ENCODE assay signal across 29 mouse cellular contexts in the genomic region with DNA sequence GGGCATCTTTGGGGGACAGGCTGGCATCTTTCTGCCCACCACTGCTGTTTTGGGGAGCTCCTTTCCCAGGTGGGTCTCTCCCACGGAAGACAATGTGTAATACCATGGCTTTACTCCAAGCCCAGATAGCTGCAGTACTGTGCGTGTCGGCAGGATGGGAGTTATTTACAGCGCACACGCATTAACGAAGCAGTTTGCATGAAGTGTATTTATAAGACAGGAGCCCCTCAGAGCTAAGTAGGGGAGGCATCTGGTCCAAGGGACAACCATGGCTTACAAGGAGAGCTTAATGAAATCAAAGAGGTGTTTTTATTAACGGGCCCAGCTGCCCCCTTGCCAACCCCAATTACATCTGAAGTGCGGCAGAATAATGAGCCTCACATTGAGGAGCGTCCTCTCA.
DNase-seq lines count a peak whose midpoint lies in the region; ATAC-seq and TF ChIP-seq lines count a peak whose summit lies in the region.
"Had no signal": no experiment of that assay in that cellular context is flagged by ENCODE, and none has a peak within 500 bp of the region (broad histone marks: within the 10 kb centered on the region; RNA-seq: fewer than 3 reads in every experiment).

No protein-coding gene starts in this region.

- no peaks in the 10 kb centered on the region for H3K27me3 ChIP-seq in forebrain, embryonic 11.5 days (ENCODE audit: control insufficient read depth, insufficient read depth, low read length)
- no peaks in the 10 kb centered on the region for H3K27me3 ChIP-seq in forebrain, embryonic 15.5 days
- no peaks in the 10 kb centered on the region for H3K27me3 ChIP-seq in midbrain, embryonic 14.5 days (ENCODE audit: control insufficient read depth, insufficient read depth, low read length)
- no peaks in the 10 kb centered on the region for H3K27me3 ChIP-seq in midbrain, embryonic 10.5 days (ENCODE audit: low read depth, poor library complexity, severe bottlenecking)
- no peaks in the 10 kb centered on the region for H3K27me3 ChIP-seq in forebrain, embryonic 16.5 days (replicated peaks; ENCODE audit: control insufficient read depth, insufficient read depth, low read length)
- H3K27me3 ChIP-seq: hindbrain, embryonic 15.5 days; lung, embryonic 15.5 days; Patski; stomach, embryonic 15.5 days had no signal

- H3K4me1 ChIP-seq in forebrain, embryonic 11.5 days (replicated peaks; ENCODE audit: control insufficient read depth, insufficient read depth, low read length), result 0 out of 2 replicates have a peak, but pooled peaks cover 2% of the 10 kb centered on the region
- peaks cover 7% of the 10 kb centered on the region for H3K4me1 ChIP-seq in forebrain, embryonic 15.5 days
- no peaks in the 10 kb centered on the region for H3K4me1 ChIP-seq in midbrain, embryonic 14.5 days (ENCODE audit: control insufficient read depth, insufficient read depth, low read length)
- no peaks in the 10 kb centered on the region for H3K4me1 ChIP-seq in midbrain, embryonic 10.5 days
- peaks cover 5% of the 10 kb centered on the region; the same call in 1 of the 2 replicates for H3K4me1 ChIP-seq in forebrain, embryonic 16.5 days (replicated peaks; ENCODE audit: control insufficient read depth, insufficient read depth, low read length)

- peak overlapping the region; percentile 46 for H3K27ac ChIP-seq in forebrain, embryonic 11.5 days (ENCODE audit: low read depth, low read length)
- H3K27ac ChIP-seq in forebrain, embryonic 15.5 days (replicated peaks), result no peak overlapping the region
- H3K27ac ChIP-seq in midbrain, embryonic 14.5 days (replicated peaks; ENCODE audit: low read depth, low read length), result no peak overlapping the region
- H3K27ac ChIP-seq in midbrain, embryonic 10.5 days (replicated peaks), result no peak overlapping the region
- H3K27ac ChIP-seq in forebrain, embryonic 16.5 days (ENCODE audit: low read length), result no peak overlapping the region
- H3K27ac ChIP-seq: hindbrain, embryonic 15.5 days; layer of hippocampus, adult 2 months; left cerebral cortex, adult 2 months; limb, embryonic 13.5 days; lung, embryonic 15.5 days; stomach, embryonic 15.5 days had no signal

- no peaks in the 10 kb centered on the region for H3K36me3 ChIP-seq in forebrain, embryonic 11.5 days (ENCODE audit: control insufficient read depth, insufficient read depth, low read length)
- H3K36me3 ChIP-seq in forebrain, embryonic 15.5 days, result no peaks in the 10 kb centered on the region
- no peaks in the 10 kb centered on the region for H3K36me3 ChIP-seq in midbrain, embryonic 14.5 days (ENCODE audit: control insufficient read depth, insufficient read depth, low read length)
- no peaks in the 10 kb centered on the region for H3K36me3 ChIP-seq in midbrain, embryonic 10.5 days
- no peaks in the 10 kb centered on the region for H3K36me3 ChIP-seq in forebrain, embryonic 16.5 days (ENCODE audit: control insufficient read depth, insufficient read depth)
- H3K36me3 ChIP-seq: G1E; hindbrain, embryonic 15.5 days; limb, embryonic 13.5 days; lung, embryonic 15.5 days; stomach, embryonic 15.5 days had no signal

- ATAC-seq in forebrain, embryonic 11.5 days (replicated peaks; ENCODE audit: low FRiP score), result no peak
- ATAC-seq in forebrain, embryonic 15.5 days (replicated peaks), result no peak
- no peak; the same call in 1 of the 2 replicates for ATAC-seq in midbrain, embryonic 14.5 days (ENCODE audit: low FRiP score, low TSS enrichment)
- ATAC-seq in forebrain, embryonic 16.5 days, result 0 out of 2 replicates have a peak, but pooled peaks have one; percentile 10
- ATAC-seq: Patski had no signal

- no peak overlapping the region for H3K4me2 ChIP-seq in forebrain, embryonic 11.5 days (ENCODE audit: low read depth, low read length, severe bottlenecking)
- H3K4me2 ChIP-seq in forebrain, embryonic 15.5 days (replicated peaks), result no peak overlapping the region
- H3K4me2 ChIP-seq in midbrain, embryonic 14.5 days (ENCODE audit: low read length), result no peak overlapping the region
- no peak overlapping the region for H3K4me2 ChIP-seq in forebrain, embryonic 16.5 days (ENCODE audit: low read length)
- H3K4me2 ChIP-seq: heart, embryonic 11.5 days; hindbrain, embryonic 15.5 days; limb, embryonic 13.5 days; liver, embryonic 11.5 days; lung, embryonic 15.5 days; stomach, embryonic 15.5 days had no signal

- 61% methylated on average over 9 of the region's 9 CpGs for WGBS in forebrain, embryonic 11.5 days
- 20% methylated on average over 9 of the region's 9 CpGs for WGBS in forebrain, embryonic 15.5 days
- WGBS in midbrain, embryonic 14.5 days, result 47% methylated on average over 9 of the region's 9 CpGs
- WGBS in midbrain, embryonic 10.5 days, result 89% methylated on average over 9 of the region's 9 CpGs
- 25% methylated on average over 9 of the region's 9 CpGs for WGBS in forebrain, embryonic 16.5 days

- H3K4me3 ChIP-seq in forebrain, embryonic 11.5 days (ENCODE audit: low read depth, low read length), result no peak overlapping the region
- H3K4me3 ChIP-seq in forebrain, embryonic 15.5 days, result no peak overlapping the region
- no peak overlapping the region for H3K4me3 ChIP-seq in midbrain, embryonic 14.5 days (replicated peaks; ENCODE audit: low read depth, low read length)
- no peak overlapping the region for H3K4me3 ChIP-seq in midbrain, embryonic 10.5 days
- no peak overlapping the region for H3K4me3 ChIP-seq in forebrain, embryonic 16.5 days (replicated peaks; ENCODE audit: low read length)
- H3K4me3 ChIP-seq: erythroblast, embryonic 14.5 days; hindbrain, embryonic 15.5 days; layer of hippocampus, adult 2 months; left cerebral cortex, adult 2 months; limb, embryonic 13.5 days; lung, embryonic 15.5 days; stomach, embryonic 15.5 days had no signal

- TF ChIP-seq CTCF in brain, embryonic 14.5 days (IDR thresholded peaks at IDR 0.05; ENCODE audit: borderline replicate concordance, extremely low read depth, insufficient read depth, insufficient read length), result no peak

- no peak for DNase-seq in forebrain, embryonic 11.5 days (ENCODE audit: low spot score)
- peak; percentile 23 for DNase-seq in midbrain, embryonic 14.5 days
- DNase-seq in midbrain, embryonic 10.5 days (ENCODE audit: low spot score), result no peak
- DNase-seq in brain, embryonic 14.5 days (ENCODE audit: low read depth), result peak; percentile 78
- no peak for DNase-seq in gastrocnemius, postnatal 25 days
- DNase-seq: adrenal gland, postnatal 14 days; cerebellum, adult 18-20 months; cerebellum, postnatal 10 days; gastrocnemius, postnatal 36 days; heart, adult 18-20 months; heart, postnatal 36 days; kidney, adult 2 months; kidney, postnatal 36 days; right cerebral cortex, postnatal 25 days; thymus, adult 18-20 months; thymus, postnatal 25 days had no signal

- peaks cover 2% of the 10 kb centered on the region; the same call in 1 of the 2 replicates for H3K9me3 ChIP-seq in forebrain, embryonic 11.5 days (ENCODE audit: control insufficient read depth, low read length)
- H3K9me3 ChIP-seq in forebrain, embryonic 15.5 days, result no peaks in the 10 kb centered on the region
- H3K9me3 ChIP-seq in midbrain, embryonic 14.5 days (ENCODE audit: control insufficient read depth, low read length), result no peaks in the 10 kb centered on the region
- H3K9me3 ChIP-seq in midbrain, embryonic 10.5 days (replicated peaks), result peaks cover 4% of the 10 kb centered on the region; the same call in 1 of the 2 replicates
- no peaks in the 10 kb centered on the region for H3K9me3 ChIP-seq in forebrain, embryonic 16.5 days (ENCODE audit: control insufficient read depth, low read length)
- H3K9me3 ChIP-seq: hindbrain, embryonic 15.5 days; lung, embryonic 15.5 days; stomach, embryonic 15.5 days had no signal

- TF ChIP-seq POLR2A in brain, embryonic 14.5 days (IDR thresholded peaks at IDR 0.05; ENCODE audit: borderline replicate concordance, extremely low read depth, insufficient read depth, insufficient read length, poor library complexity, severe bottlenecking), result no peak

- no peak overlapping the region for H3K9ac ChIP-seq in forebrain, embryonic 11.5 days (ENCODE audit: low read length)
- H3K9ac ChIP-seq in forebrain, embryonic 15.5 days (replicated peaks), result no peak overlapping the region
- no peak overlapping the region for H3K9ac ChIP-seq in midbrain, embryonic 14.5 days (replicated peaks; ENCODE audit: low read length)
- H3K9ac ChIP-seq in forebrain, embryonic 16.5 days (replicated peaks; ENCODE audit: low read depth, low read length), result no peak overlapping the region
- H3K9ac ChIP-seq: hindbrain, embryonic 15.5 days; limb, embryonic 13.5 days; lung, embryonic 15.5 days; stomach, embryonic 15.5 days had no signal

Comparison
In these comparisons a context has a peak if more than half of its experiments do, and no peak if none do; other contexts are left out.
1. DNase-seq: peak in midbrain, embryonic 14.5 days (single experiment) and brain, embryonic 14.5 days (single experiment); none in forebrain, embryonic 11.5 days (single experiment), midbrain, embryonic 10.5 days (single experiment) and gastrocnemius, postnatal 25 days (single experiment).